Mouse (Mus musculus): ENCODE results near the gene Gna15. TPM values are rescaled to one million over a fixed set of nuclear protein-coding genes. Genes with fewer than 3 reads are reported as not detected.

The Gna15 gene
- polyA plus RNA-seq, 1 experiment from 2014 or later: 0.77 TPM

DNA sequence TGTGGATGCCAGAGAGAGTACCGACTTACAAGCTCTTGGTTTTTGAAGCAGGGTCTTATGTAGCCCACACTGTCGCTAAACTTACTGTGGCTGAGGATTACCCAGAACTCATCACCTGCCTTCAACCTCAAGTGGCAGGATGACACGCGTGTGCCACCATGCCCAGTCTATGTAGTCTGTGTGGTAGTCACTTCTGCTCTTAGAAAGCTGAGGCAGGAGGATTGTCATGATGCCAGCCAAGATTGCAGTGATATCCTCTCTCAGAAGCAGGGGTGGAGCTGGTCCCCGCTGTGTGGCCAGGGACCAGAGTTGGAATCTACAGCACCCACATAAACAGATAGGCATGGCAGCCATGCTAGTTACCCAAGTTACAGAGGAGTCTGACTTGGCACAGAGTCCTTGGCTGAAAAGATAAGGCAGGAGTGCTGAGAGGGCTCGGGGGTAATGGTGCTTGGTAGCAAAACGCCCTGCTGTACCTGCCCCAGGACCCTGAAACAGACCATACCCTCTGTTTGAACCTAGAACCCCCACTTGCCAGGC is 38.5 kb downstream of the Gna15 start:
- 79% methylated on average over 7 of the region's 7 CpGs for WGBS

DNA sequence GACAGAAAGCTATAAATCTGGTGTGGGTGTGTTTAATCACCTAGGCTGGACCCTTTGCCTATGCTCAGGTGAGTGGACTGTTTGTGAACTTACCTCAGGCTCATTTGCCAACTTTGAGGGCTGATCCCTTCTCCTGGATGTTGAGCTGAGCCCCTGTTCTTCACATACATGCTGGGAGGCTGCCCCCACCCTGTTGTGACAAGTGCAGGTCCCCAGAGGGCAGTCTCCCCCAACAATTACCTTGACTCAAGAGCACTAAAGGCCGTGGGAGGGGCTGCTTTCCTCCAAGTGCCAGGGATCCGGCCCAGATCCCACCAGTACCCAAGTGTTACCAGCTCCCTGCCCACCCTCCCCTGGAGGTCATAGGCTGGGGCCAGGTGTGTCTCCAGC is 39.0 kb downstream of the Gna15 start:
- WGBS: 30% methylated on average over 2 of the region's 2 CpGs
- Histone ChIP-seq H3K9me3 (replicated peaks; ENCODE audit: control insufficient read depth, low read length) (no peaks in the 10 kb centered on the region), H3K27me3 (ENCODE audit: control insufficient read depth, insufficient read depth, low read length) (peaks cover 17% of the 10 kb centered on the region), H3K36me3 (replicated peaks; ENCODE audit: control insufficient read depth, insufficient read depth, low read depth, low read length) (no peaks in the 10 kb centered on the region; the same call in none of the 2 replicates), H3K4me1 (ENCODE audit: control insufficient read depth, insufficient read depth, low read length) (no peaks in the 10 kb centered on the region), H3K4me3 (ENCODE audit: low read depth, low read length) (no peak overlapping the region), H3K27ac (replicated peaks; ENCODE audit: low read depth, low read length) (no peak overlapping the region), H3K9ac (replicated peaks; ENCODE audit: low read length) (no peak overlapping the region), H3K4me2 (ENCODE audit: low read depth, low read length) (no peak overlapping the region)
- DNase-seq (ENCODE audit: low spot score): no peak
- no peak for ATAC-seq (replicated peaks; ENCODE audit: insufficient number of reproducible peaks, low FRiP score, low TSS enrichment, low read depth)

More for the DNA sequence above, 38.5 kb downstream of the Gna15 start:
- H3K27me3 ChIP-seq (ENCODE audit: control insufficient read depth, insufficient read depth, low read length): peaks cover 17% of the 10 kb centered on the region
- H3K4me3 ChIP-seq (ENCODE audit: low read depth, low read length): no peak overlapping the region
- no peak overlapping the region for H3K27ac ChIP-seq (replicated peaks; ENCODE audit: low read depth, low read length)
- ATAC-seq (replicated peaks; ENCODE audit: insufficient number of reproducible peaks, low FRiP score, low TSS enrichment, low read depth) (no peak), DNase-seq (ENCODE audit: low spot score) (no peak)
- no peak overlapping the region for H3K4me2 ChIP-seq (ENCODE audit: low read depth, low read length)
- no peak overlapping the region for H3K9ac ChIP-seq (replicated peaks; ENCODE audit: low read length)
- H3K36me3 ChIP-seq (replicated peaks; ENCODE audit: control insufficient read depth, insufficient read depth, low read depth, low read length): no peaks in the 10 kb centered on the region; the same call in none of the 2 replicates
- H3K4me1 ChIP-seq (ENCODE audit: control insufficient read depth, insufficient read depth, low read length): no peaks in the 10 kb centered on the region
- no peaks in the 10 kb centered on the region for H3K9me3 ChIP-seq (replicated peaks; ENCODE audit: control insufficient read depth, low read length)

DNA sequence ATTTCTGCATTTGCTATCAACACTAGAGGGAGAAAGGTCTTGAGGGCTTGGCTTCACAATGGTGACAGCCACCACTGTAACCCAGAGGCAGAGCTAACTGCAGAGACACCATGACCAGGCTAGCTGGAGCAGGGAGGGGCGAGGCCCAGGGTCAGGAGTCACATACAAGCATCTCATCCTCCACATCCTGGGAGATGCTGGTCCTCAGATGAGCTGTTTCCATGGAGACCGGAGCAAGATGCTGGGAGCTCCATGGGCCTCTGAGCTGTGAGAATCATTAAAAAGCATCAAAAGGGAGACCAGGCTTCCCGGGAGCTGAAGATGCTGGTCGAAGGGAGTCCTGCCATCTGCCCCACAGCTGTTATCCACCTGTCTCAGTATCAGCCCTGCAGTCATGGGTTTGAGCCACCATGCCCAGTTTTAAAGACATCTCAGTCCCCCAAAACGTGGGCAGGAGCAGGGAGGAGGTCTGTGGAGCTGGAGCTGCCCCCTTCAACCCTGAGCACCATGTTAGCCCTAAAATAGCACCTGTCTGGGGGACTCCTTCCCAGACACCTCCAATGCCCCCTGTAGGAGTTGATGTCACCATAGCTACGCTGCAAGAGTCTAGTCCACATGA is 39.5 kb downstream of the Gna15 start:
- Histone ChIP-seq H3K9ac (replicated peaks; ENCODE audit: low read length) (no peak overlapping the region), H3K4me3 (ENCODE audit: low read depth, low read length) (no peak overlapping the region), H3K4me2 (ENCODE audit: low read depth, low read length) (no peak overlapping the region), H3K4me1 (ENCODE audit: control insufficient read depth, insufficient read depth, low read length) (no peaks in the 10 kb centered on the region), H3K9me3 (replicated peaks; ENCODE audit: control insufficient read depth, low read length) (no peaks in the 10 kb centered on the region), H3K27ac (replicated peaks; ENCODE audit: low read depth, low read length) (no peak overlapping the region), H3K27me3 (ENCODE audit: control insufficient read depth, insufficient read depth, low read length) (peaks cover 17% of the 10 kb centered on the region), H3K36me3 (replicated peaks; ENCODE audit: control insufficient read depth, insufficient read depth, low read depth, low read length) (no peaks in the 10 kb centered on the region; the same call in none of the 2 replicates)
- ATAC-seq (replicated peaks; ENCODE audit: insufficient number of reproducible peaks, low FRiP score, low TSS enrichment, low read depth) (no peak), DNase-seq (ENCODE audit: low spot score) (no peak)
- 65% methylated on average over 6 of the region's 6 CpGs for WGBS

DNA sequence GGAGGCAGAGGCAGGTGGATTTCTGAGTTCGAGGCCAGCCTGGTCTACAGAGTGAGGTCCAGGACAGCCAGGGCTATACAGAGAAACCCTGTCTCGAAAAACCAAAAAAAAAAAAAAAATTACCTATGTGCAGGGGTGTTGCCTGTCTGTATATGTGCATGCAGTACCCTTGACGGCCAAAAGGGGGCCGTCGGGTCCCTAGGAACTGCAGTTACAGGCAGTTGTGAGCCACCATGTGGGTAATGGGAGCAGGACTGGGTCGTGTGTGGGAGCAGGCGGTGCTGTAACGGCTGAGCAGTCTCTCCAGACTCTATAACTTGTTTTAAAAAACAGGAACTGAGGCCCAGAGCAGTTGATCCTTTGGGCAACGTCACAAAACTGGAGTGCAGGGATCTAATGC is 40.0 kb downstream of the Gna15 start:
- Histone ChIP-seq H3K4me3 (ENCODE audit: low read depth, low read length) (no peak overlapping the region), H3K9me3 (replicated peaks; ENCODE audit: control insufficient read depth, low read length) (no peaks in the 10 kb centered on the region), H3K27me3 (ENCODE audit: control insufficient read depth, insufficient read depth, low read length) (peaks cover 17% of the 10 kb centered on the region), H3K9ac (replicated peaks; ENCODE audit: low read length) (no peak overlapping the region), H3K4me2 (ENCODE audit: low read depth, low read length) (no peak overlapping the region), H3K36me3 (replicated peaks; ENCODE audit: control insufficient read depth, insufficient read depth, low read depth, low read length) (no peaks in the 10 kb centered on the region; the same call in none of the 2 replicates), H3K4me1 (ENCODE audit: control insufficient read depth, insufficient read depth, low read length) (no peaks in the 10 kb centered on the region), H3K27ac (replicated peaks; ENCODE audit: low read depth, low read length) (no peak overlapping the region)
- no peak for ATAC-seq (replicated peaks; ENCODE audit: insufficient number of reproducible peaks, low FRiP score, low TSS enrichment, low read depth)
- 24% methylated on average over 8 of the region's 9 CpGs for WGBS
- DNase-seq (ENCODE audit: low spot score): peak; percentile 64

DNA sequence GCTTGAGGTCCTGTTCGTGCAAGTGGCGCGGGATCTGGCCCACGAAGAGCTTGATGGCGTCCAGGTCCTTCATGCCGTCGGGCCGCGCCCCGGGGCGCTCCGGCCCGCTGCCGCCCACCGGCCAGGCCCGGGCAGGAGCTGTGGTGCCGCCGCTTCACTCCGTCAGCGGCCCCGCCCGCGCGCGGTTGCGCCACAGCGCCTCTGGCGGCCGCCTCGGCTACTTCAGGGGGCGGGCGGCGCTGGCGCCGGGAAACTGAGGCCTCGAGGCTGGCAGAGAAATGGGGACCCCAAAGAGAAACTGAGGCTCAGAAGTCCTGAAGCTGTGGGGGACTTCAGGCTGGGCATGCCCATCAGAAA is 41.5 kb downstream of the Gna15 start, which contains the start of gene Celf5:
Gene Celf5, minus strand, starts transcription at position 177 of the 357 bp plus-strand sequence.
- peak within 1 kb of the TSS; percentile 72 for H3K4me2 ChIP-seq (ENCODE audit: low read depth, low read length)
- H3K4me3 ChIP-seq (ENCODE audit: low read depth, low read length): peak within 1 kb of the TSS; percentile 40
- under 1% methylated on average over 34 of the region's 36 CpGs for WGBS
- ATAC-seq (replicated peaks; ENCODE audit: insufficient number of reproducible peaks, low FRiP score, low TSS enrichment, low read depth) (0 out of 2 replicates have a peak, but pooled peaks have one; percentile 8), DNase-seq (ENCODE audit: low spot score) (peak; percentile 64)
- no peaks in the 10 kb centered on the region; the same call in 1 of the 2 replicates for H3K36me3 ChIP-seq (replicated peaks; ENCODE audit: control insufficient read depth, insufficient read depth, low read depth, low read length)
- H3K27ac ChIP-seq (replicated peaks; ENCODE audit: low read depth, low read length): no peak within 1 kb of the TSS
- peaks cover 17% of the 10 kb centered on the region for H3K27me3 ChIP-seq (ENCODE audit: control insufficient read depth, insufficient read depth, low read length)
- H3K9me3 ChIP-seq (replicated peaks; ENCODE audit: control insufficient read depth, low read length): no peaks in the 10 kb centered on the region
- H3K9ac ChIP-seq (replicated peaks; ENCODE audit: low read length): peak within 1 kb of the TSS; percentile 59; the same call in 1 of the 2 replicates
- H3K4me1 ChIP-seq (ENCODE audit: control insufficient read depth, insufficient read depth, low read length): no peaks in the 10 kb centered on the region

DNA sequence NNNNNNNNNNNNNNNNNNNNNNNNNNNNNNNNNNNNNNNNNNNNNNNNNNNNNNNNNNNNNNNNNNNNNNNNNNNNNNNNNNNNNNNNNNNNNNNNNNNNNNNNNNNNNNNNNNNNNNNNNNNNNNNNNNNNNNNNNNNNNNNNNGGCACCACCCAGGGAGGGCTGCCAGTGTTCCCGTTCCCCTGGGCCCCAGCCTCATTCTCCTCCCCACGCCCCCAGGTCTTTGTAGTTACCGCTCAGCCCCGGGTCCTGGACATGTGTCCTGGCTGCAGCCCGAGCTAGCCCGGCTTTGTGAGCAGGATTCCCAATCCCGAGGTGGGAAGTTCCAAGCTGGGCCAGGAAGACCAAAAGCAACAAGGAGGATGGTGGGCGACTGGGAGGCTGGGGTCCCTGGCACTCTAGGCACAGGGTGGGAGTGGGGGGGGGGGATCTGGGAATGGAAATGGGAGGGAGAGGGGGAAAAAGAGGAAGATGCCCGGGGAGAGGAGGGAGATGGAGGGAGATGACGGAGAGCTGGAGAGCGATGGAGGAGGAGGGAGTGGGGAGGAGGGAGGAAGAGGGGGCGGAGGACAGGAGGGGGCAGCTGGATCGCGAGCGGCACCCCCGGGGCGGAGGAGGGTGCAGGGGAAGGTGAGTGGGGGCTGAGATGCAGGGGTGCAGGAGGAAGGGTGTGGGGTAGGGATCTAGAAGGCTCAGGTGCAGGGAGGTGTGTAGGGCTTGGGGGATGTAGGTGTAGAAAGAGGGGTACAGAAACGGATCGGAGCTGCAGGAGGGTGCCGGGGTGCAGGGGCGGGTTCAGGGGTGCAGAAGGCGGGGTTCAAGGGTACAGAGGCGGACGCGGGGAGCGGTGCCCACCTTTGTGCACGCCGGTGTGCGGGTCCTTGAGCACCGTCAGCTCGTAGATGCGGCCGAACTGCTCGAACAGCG is 42.2 kb downstream of the Gna15 start:
- H3K9ac ChIP-seq (replicated peaks; ENCODE audit: low read length): peak overlapping the region; percentile 59; the same call in 1 of the 2 replicates
- no peaks in the 10 kb centered on the region for H3K36me3 ChIP-seq (replicated peaks; ENCODE audit: control insufficient read depth, insufficient read depth, low read depth, low read length)
- peak overlapping the region; percentile 72 for H3K4me2 ChIP-seq (ENCODE audit: low read depth, low read length)
- no peak for ATAC-seq (replicated peaks; ENCODE audit: insufficient number of reproducible peaks, low FRiP score, low TSS enrichment, low read depth)
- DNase-seq (ENCODE audit: low spot score): no peak
- H3K4me1 ChIP-seq (ENCODE audit: control insufficient read depth, insufficient read depth, low read length): no peaks in the 10 kb centered on the region
- no peak overlapping the region for H3K27ac ChIP-seq (replicated peaks; ENCODE audit: low read depth, low read length)
- H3K9me3 ChIP-seq (replicated peaks; ENCODE audit: control insufficient read depth, low read length): no peaks in the 10 kb centered on the region
- peak overlapping the region; percentile 40 for H3K4me3 ChIP-seq (ENCODE audit: low read depth, low read length)
- 6% methylated on average over 34 of the region's 35 CpGs for WGBS
- H3K27me3 ChIP-seq (ENCODE audit: control insufficient read depth, insufficient read depth, low read length): peaks cover 17% of the 10 kb centered on the region

DNA sequence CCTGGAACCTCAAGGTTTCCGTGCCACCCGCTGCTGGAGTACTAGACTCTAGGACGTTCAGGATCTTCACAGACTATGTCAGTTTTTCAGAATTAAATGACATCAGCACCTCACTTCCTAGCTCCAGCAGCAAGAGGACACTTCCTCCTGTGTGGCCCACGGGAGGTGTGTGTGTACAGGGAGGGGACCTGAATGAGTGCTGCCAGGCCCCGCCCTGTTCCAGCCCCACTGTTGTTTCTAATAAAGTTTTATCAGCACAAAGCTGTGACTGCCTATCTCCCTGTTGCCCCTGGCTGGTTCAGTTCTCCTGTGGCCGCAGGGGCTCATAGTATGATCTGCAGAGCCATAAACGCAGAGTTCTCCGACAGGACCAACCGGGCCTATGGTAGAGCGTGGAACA is 49.6 kb downstream of the Gna15 start:
- peaks cover 25% of the 10 kb centered on the region for H3K27me3 ChIP-seq (ENCODE audit: control insufficient read depth, insufficient read depth, low read length)
- no peak for DNase-seq (ENCODE audit: low spot score)
- H3K9me3 ChIP-seq (replicated peaks; ENCODE audit: control insufficient read depth, low read length): no peaks in the 10 kb centered on the region
- H3K27ac ChIP-seq (replicated peaks; ENCODE audit: low read depth, low read length): no peak overlapping the region
- H3K36me3 ChIP-seq (replicated peaks; ENCODE audit: control insufficient read depth, insufficient read depth, low read depth, low read length): no peaks in the 10 kb centered on the region
- no peak overlapping the region for H3K9ac ChIP-seq (replicated peaks; ENCODE audit: low read length)
- H3K4me3 ChIP-seq (ENCODE audit: low read depth, low read length): no peak overlapping the region
- H3K4me2 ChIP-seq (ENCODE audit: low read depth, low read length): no peak overlapping the region
- H3K4me1 ChIP-seq (ENCODE audit: control insufficient read depth, insufficient read depth, low read length): no peaks in the 10 kb centered on the region; the same call in 1 of the 2 replicates
- WGBS: 76% methylated on average over 10 of the region's 10 CpGs
- no peak for ATAC-seq (replicated peaks; ENCODE audit: insufficient number of reproducible peaks, low FRiP score, low TSS enrichment, low read depth)
